Mouse (Mus musculus) CH12.LX (cell line): ENCODE results near the gene Ccdc171. TPM values are rescaled to one million over a fixed set of nuclear protein-coding genes. Genes with fewer than 3 reads are reported as not detected.
A peak's percentile ranks its signal among the peaks of the same experiment; 100 is the strongest.

Experiments used
- DNase-seq: peaks from one replicate; pipeline ENCODE4 v3.0.0-alpha.2; 2013; ENCODE audit errors: extremely low read depth
- H3K27ac ChIP-seq: 2 replicates; pipeline ENCODE4 v1.5.1; 2012; ENCODE audit warnings: low read depth, mild to moderate bottlenecking, control low read depth, moderate library complexity; ENCODE audit not compliant: insufficient read depth
- H3K27me3 ChIP-seq: replicated peaks from 2 replicates; pipeline ENCODE3; 2012; ENCODE audit warnings: inconsistent platforms
- H3K36me3 ChIP-seq, 2 experiments: replicated peaks in 1 of 2; 2 replicates each; pipeline versions ENCODE3 to v1.6.1; 2012; ENCODE audit warnings: inconsistent platforms in 1 of 2, low read length in 1 of 2, mild to moderate bottlenecking in 1 of 2, mixed read lengths in 1 of 2, moderate library complexity in 1 of 2; ENCODE audit not compliant: control insufficient read depth in 1 of 2, insufficient read depth in 1 of 2
- H3K4me1 ChIP-seq, 2 experiments: 2 replicates each; pipeline ENCODE4 v1.6.1; 2012; ENCODE audit warnings: inconsistent platforms in 1 of 2, moderate library complexity in 1 of 2; ENCODE audit not compliant: insufficient read depth in 2 of 2, control insufficient read depth in 1 of 2
- H3K4me2 ChIP-seq: 2 replicates; pipeline ENCODE4 v1.6.1; 2012; ENCODE audit warnings: low read depth, mild to moderate bottlenecking, control low read depth; ENCODE audit not compliant: poor library complexity, insufficient read depth, severe bottlenecking
- H3K4me3 ChIP-seq, 3 experiments: fragments of 150-350 bp in 1 of 3; sonication (generic) in 1 of 3; replicated peaks in 1 of 3; 2 replicates each; pipeline versions ENCODE3 to v1.5.1; 2011 to 2012; ENCODE audit warnings: low read depth in 2 of 3, low read length in 2 of 3, mild to moderate bottlenecking in 2 of 3, moderate library complexity in 2 of 3, control low read depth in 1 of 3, improper control_type of control experiment in 1 of 3, inconsistent platforms in 1 of 3, mixed read lengths in 1 of 3; ENCODE audit not compliant: poor library complexity in 1 of 3
- H3K79me2 ChIP-seq: replicated peaks from 2 replicates; pipeline ENCODE4 v1.6.1; 2012; ENCODE audit warnings: mild to moderate bottlenecking, moderate library complexity; ENCODE audit not compliant: control insufficient read depth, poor library complexity, insufficient read depth, severe bottlenecking; ENCODE audit errors: extremely low read depth
- H3K9ac ChIP-seq: 2 replicates; pipeline ENCODE4 v1.6.1; 2012; ENCODE audit warnings: low read depth, mild to moderate bottlenecking, control low read depth, moderate library complexity; ENCODE audit not compliant: insufficient read depth
- H3K9me3 ChIP-seq: replicated peaks from 2 replicates; pipeline ENCODE3; 2012; ENCODE audit warnings: low read length, inconsistent platforms, mixed read lengths
- BHLHE40 ChIP-seq: IDR thresholded peaks from 2 replicates; pipeline ENCODE4 v1.6.1; 2011; ENCODE audit warnings: mild to moderate bottlenecking, low read depth, low read length, improper control_type of control experiment
- CHD2 ChIP-seq: IDR thresholded peaks from 2 replicates; pipeline ENCODE4 v1.6.1; 2011; ENCODE audit warnings: low read length, improper control_type of control experiment
- CTCF ChIP-seq, 2 experiments: IDR thresholded peaks in 1 of 2; conservative IDR thresholded peaks in 1 of 2; 2 replicates each; pipeline ENCODE4 v1.5.1; 2011 to 2012; ENCODE audit warnings: low read depth in 2 of 2, low read length in 2 of 2, improper control_type of control experiment in 1 of 2, inconsistent platforms in 1 of 2, mild to moderate bottlenecking in 1 of 2, moderate library complexity in 1 of 2
- ETS1 ChIP-seq: conservative IDR thresholded peaks from 2 replicates; pipeline ENCODE4 v1.6.1; 2012; ENCODE audit warnings: low read depth, mild to moderate bottlenecking, inconsistent platforms, low read length, improper control_type of control experiment, moderate library complexity
- GABPA ChIP-seq: IDR thresholded peaks from 2 replicates; pipeline ENCODE4 v1.6.1; 2012; ENCODE audit warnings: low read depth, low read length, improper control_type of control experiment, inconsistent platforms; ENCODE audit not compliant: insufficient replicate concordance
- IRF4 ChIP-seq: IDR thresholded peaks from 2 replicates; pipeline ENCODE4 v1.6.1; 2014; ENCODE audit warnings: low read depth, mild to moderate bottlenecking, inconsistent platforms, low read length, improper control_type of control experiment
- JUND ChIP-seq: conservative IDR thresholded peaks from 2 replicates; pipeline ENCODE4 v1.6.1; 2011; ENCODE audit warnings: low read depth, low read length, improper control_type of control experiment
- KAT2A ChIP-seq: IDR thresholded peaks from 2 replicates; pipeline ENCODE4 v1.6.1; 2012; ENCODE audit warnings: low read length, improper control_type of control experiment, inconsistent platforms; ENCODE audit not compliant: insufficient replicate concordance
- NELFE ChIP-seq: IDR thresholded peaks from 2 replicates; pipeline ENCODE4 v1.6.1; 2011; ENCODE audit warnings: low read depth, low read length, improper control_type of control experiment
- NRF1 ChIP-seq: IDR thresholded peaks from 2 replicates; pipeline ENCODE4 v1.6.1; 2014; ENCODE audit warnings: low read depth, mild to moderate bottlenecking, inconsistent platforms, low read length, improper control_type of control experiment, moderate library complexity
- POLR2AphosphoS2 ChIP-seq: IDR thresholded peaks from 2 replicates; pipeline ENCODE4 v1.6.1; 2011; ENCODE audit warnings: low read depth, low read length, improper control_type of control experiment
- RAD21 ChIP-seq: IDR thresholded peaks from 2 replicates; pipeline ENCODE4 v1.6.1; 2011; ENCODE audit warnings: low read depth, mild to moderate bottlenecking, low read length, improper control_type of control experiment, moderate library complexity
- SIN3A ChIP-seq: IDR thresholded peaks from 2 replicates; pipeline ENCODE4 v1.6.1; 2012; ENCODE audit warnings: low read length, improper control_type of control experiment, inconsistent platforms
- SMC3 ChIP-seq: IDR thresholded peaks from 2 replicates; pipeline ENCODE4 v1.6.1; 2011; ENCODE audit warnings: low read depth, low read length, improper control_type of control experiment
- ZC3H11A ChIP-seq: IDR thresholded peaks from 2 replicates; pipeline ENCODE4 v1.6.1; 2012; ENCODE audit warnings: low read depth, mild to moderate bottlenecking, inconsistent platforms, low read length, improper control_type of control experiment
- dilution Hi-C: fragments of 300-500 bp; cut with MboI; formaldehyde crosslinking; loops from 2 replicates; pipeline ENCODE4 v1.14.3; 2020; ENCODE audit warnings: low sequenced_read_pairs; ENCODE audit not compliant: extremely low pct_unique_long_range_greater_than_20kb, extremely low pct_ligation_motif_present
- in situ Hi-C: fragments of 300-500 bp; cut with MboI; formaldehyde crosslinking; loops from 3 replicates; pipeline ENCODE4 v1.14.3; 2019; ENCODE audit warnings: low sequenced_read_pairs, low pct_ligation_motif_present, low pct_unique_long_range_greater_than_20kb, mixed read lengths
- polyA plus RNA-seq: library from polyadenylated mRNA; unstranded; fragments of >175 nt; gene quantifications from 2 replicates; pipeline ENCODE4 v1.2.1, GENCODE M21; 2012; ENCODE audit warnings: low read depth; ENCODE audit not compliant: insufficient read length
- total RNA-seq, 2 experiments: library from RNA; depleted of rRNA; stranded (reverse); fragments of 300-350 nt in 1 of 2; fragments of >200 nt in 1 of 2; gene quantifications; 2 replicates each; pipeline ENCODE4 v1.2.3; 2012 to 2014

The Ccdc171 gene
- total and polyA plus RNA-seq, 3 experiments: 0.93 to 2.2 (median 1.5) TPM

GRCm38 (mm10) chr4:83725136-83725535 is 199.8 kb downstream of the Ccdc171 start:
- H3K4me1 ChIP-seq: peaks cover 0 to 5% of the 10 kb centered on the region in 2 experiments; a peak in 2 of 4 replicates
- peak; percentile 53 for TF ChIP-seq SMC3
- TF ChIP-seq RAD21: peak; percentile 66
- TF ChIP-seq ETS1: no peak
- peak; percentile 50 to 69; a peak in 3 of 4 replicates for TF ChIP-seq CTCF (conservative IDR thresholded peaks at IDR 0.05 in 1 of 2, IDR thresholded peaks at IDR 0.05 in 1 of 2; ENCODE audit: low read depth in 2 of 2, low read length in 2 of 2)
- H3K36me3 ChIP-seq: no peaks in the 10 kb centered on the region
- H3K4me3 ChIP-seq: no peak overlapping the region
- dilution Hi-C loops (no loop called here), in situ Hi-C loops (no loop called here)
- no peak overlapping the region for H3K4me2 ChIP-seq
- H3K79me2 ChIP-seq: no peaks in the 10 kb centered on the region
- no peak overlapping the region for H3K9ac ChIP-seq
- no peak overlapping the region for H3K27ac ChIP-seq
- peak; percentile 42 for DNase-seq
- no peaks in the 10 kb centered on the region for H3K9me3 ChIP-seq
- no peaks in the 10 kb centered on the region for H3K27me3 ChIP-seq

GRCm38 (mm10) chr4:83739137-83739890 is 214.0 kb downstream of the Ccdc171 start:
- no peak for DNase-seq
- TF ChIP-seq POLR2AphosphoS2 (no peak), JUND (no peak), BHLHE40 (no peak), KAT2A (no peak), ZC3H11A (no peak), GABPA (no peak), IRF4 (no peak), CTCF (conservative IDR thresholded peaks at IDR 0.05 in 1 of 2, IDR thresholded peaks at IDR 0.05 in 1 of 2; ENCODE audit: low read depth in 2 of 2, low read length in 2 of 2) (no peak), ETS1 (no peak)
- H3K27me3 ChIP-seq: no peaks in the 10 kb centered on the region
- no peak overlapping the region for H3K9ac ChIP-seq
- H3K4me3 ChIP-seq: no peak overlapping the region
- no peak overlapping the region for H3K27ac ChIP-seq
- H3K4me1 ChIP-seq: no peaks in the 10 kb centered on the region
- no peaks in the 10 kb centered on the region for H3K36me3 ChIP-seq
- dilution Hi-C loops: no loop called here
- H3K79me2 ChIP-seq: no peaks in the 10 kb centered on the region
- no peak overlapping the region for H3K4me2 ChIP-seq
- in situ Hi-C loops: no loop called here
- no peaks in the 10 kb centered on the region for H3K9me3 ChIP-seq

GRCm38 (mm10) chr4:83739891-83740277 is 214.5 kb downstream of the Ccdc171 start:
- in situ Hi-C loops (no loop called here), dilution Hi-C loops (no loop called here)
- TF ChIP-seq NRF1: no peak
- no peak for TF ChIP-seq CHD2
- TF ChIP-seq NELFE: no peak
- no peak for TF ChIP-seq JUND
- no peak for TF ChIP-seq SIN3A
- no peak for TF ChIP-seq ETS1
- no peak for TF ChIP-seq KAT2A
- Histone ChIP-seq H3K27ac (no peak overlapping the region), H3K9ac (no peak overlapping the region), H3K36me3 (no peaks in the 10 kb centered on the region), H3K9me3 (no peaks in the 10 kb centered on the region), H3K4me2 (no peak overlapping the region), H3K4me3 (no peak overlapping the region), H3K27me3 (no peaks in the 10 kb centered on the region), H3K4me1 (no peaks in the 10 kb centered on the region), H3K79me2 (no peaks in the 10 kb centered on the region)
- no peak for DNase-seq
